Mouse (Mus musculus) limb, embryonic 10.5 days (tissue): ENCODE data around the gene Slc7a10. TPM values are rescaled to one million over a fixed set of nuclear protein-coding genes. Genes with fewer than 3 reads are reported as not detected.

Experiments used
- DNase-seq: peaks from one replicate; pipeline ENCODE4 v3.0.0-alpha.2; 2017; ENCODE audit warnings: low spot score
- H3K27ac ChIP-seq: fragments of 300-500 bp; sonication (generic); 2 replicates; pipeline ENCODE4 v1.5.1; 2016; ENCODE audit warnings: mild to moderate bottlenecking
- H3K27me3 ChIP-seq: fragments of 300-500 bp; sonication (generic); 2 replicates; pipeline ENCODE4 v1.6.1; 2016; ENCODE audit warnings: low read depth, mild to moderate bottlenecking; ENCODE audit not compliant: poor library complexity, severe bottlenecking
- H3K36me3 ChIP-seq: fragments of 300-500 bp; sonication (generic); 2 replicates; pipeline ENCODE4 v1.6.1; 2016; ENCODE audit warnings: mild to moderate bottlenecking, moderate library complexity
- H3K4me1 ChIP-seq: fragments of 300-500 bp; sonication (generic); 2 replicates; pipeline ENCODE4 v1.6.1; 2016
- H3K4me3 ChIP-seq: fragments of 300-500 bp; sonication (generic); 2 replicates; pipeline ENCODE4 v1.5.1; 2016; ENCODE audit warnings: mild to moderate bottlenecking, moderate library complexity
- H3K9me3 ChIP-seq: fragments of 300-500 bp; sonication (generic); replicated peaks from 2 replicates; pipeline ENCODE4 v1.6.1; 2016; ENCODE audit warnings: mild to moderate bottlenecking
- WGBS: fragments of 180-500 bp; shearing (Covaris S2); methylation state at CpG from one replicate; pipeline ENCODE4 v1.1.7; 2016; 5-methylcytosine and 5-hydroxymethylcytosine counted together
- polyA plus RNA-seq: library from polyadenylated mRNA; unstranded; fragments of >200 nt; fragmentation: Nextera tagmentation; extraction: Ambion mirVana; gene quantifications from 2 replicates; pipeline ENCODE4 v1.2.1, GENCODE M21; 2016

Gene Slc7a10
- polyA plus RNA-seq, 1 experiment from 2014 or later: 0.31 TPM

- Histone ChIP-seq H3K4me3 (peak overlapping the region; percentile 50), H3K36me3 (no peaks in the 10 kb centered on the region), H3K27me3 (peaks cover 65% of the 10 kb centered on the region), H3K4me1 (peaks cover 26% of the 10 kb centered on the region), H3K9me3 (no peaks in the 10 kb centered on the region), H3K27ac (peak overlapping the region; percentile 37)
- WGBS: 2% methylated on average over 54 of the region's 54 CpGs
- peak; percentile 65 for DNase-seq
These were observed 1.1 kb upstream of the Slc7a10 start for GRCm38 (mm10) chr7:35184833-35185724.

DNA sequence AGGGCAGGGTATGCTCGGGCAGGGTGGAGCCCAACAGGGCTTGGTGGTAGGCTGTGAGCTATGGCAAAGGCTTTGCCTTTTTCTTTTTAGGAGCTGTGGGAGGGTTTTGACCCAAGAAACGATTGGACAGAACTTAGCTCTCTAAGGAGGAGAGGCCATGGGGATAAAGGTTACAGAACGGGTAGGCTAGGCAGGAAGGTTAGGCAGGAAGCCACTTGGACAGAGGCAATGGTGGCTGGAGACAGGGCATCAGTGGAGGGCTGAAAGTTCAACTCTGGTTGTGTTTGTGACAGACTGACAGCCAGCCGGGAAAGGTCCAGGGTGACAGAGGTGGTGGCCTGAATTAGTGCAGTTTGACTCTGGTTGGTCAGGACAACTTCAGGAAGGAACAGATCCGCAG, 3.5 kb downstream of the Slc7a10 start:
- Histone ChIP-seq H3K27me3 (peaks cover 56% of the 10 kb centered on the region), H3K9me3 (no peaks in the 10 kb centered on the region), H3K4me3 (no peak overlapping the region), H3K4me1 (peaks cover 52% of the 10 kb centered on the region), H3K27ac (no peak overlapping the region), H3K36me3 (no peaks in the 10 kb centered on the region)
- 64% methylated on average over 5 of the region's 5 CpGs for WGBS
- no peak for DNase-seq

DNA sequence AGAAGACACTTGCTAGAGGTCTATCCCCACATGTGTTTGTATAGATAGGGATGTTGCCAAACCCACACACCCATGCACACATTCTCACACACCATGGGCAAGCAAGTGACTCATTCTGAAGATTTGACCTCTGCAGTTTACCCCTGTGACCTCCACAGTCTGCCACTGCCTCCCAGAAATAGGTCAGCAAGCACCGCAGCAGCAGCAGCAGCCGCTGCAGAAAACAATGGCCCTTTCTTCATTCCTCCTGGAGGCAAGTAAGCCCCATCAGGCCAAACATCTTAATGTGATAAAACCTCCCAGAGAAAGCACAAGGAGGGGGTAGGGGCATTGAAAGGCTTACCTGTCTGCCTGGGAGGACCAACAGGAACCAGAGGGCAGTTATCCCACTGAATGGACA, 5.1 kb downstream of the Slc7a10 start:
- H3K27ac ChIP-seq: peak overlapping the region; percentile 30; the same call in 1 of the 2 replicates

DNA sequence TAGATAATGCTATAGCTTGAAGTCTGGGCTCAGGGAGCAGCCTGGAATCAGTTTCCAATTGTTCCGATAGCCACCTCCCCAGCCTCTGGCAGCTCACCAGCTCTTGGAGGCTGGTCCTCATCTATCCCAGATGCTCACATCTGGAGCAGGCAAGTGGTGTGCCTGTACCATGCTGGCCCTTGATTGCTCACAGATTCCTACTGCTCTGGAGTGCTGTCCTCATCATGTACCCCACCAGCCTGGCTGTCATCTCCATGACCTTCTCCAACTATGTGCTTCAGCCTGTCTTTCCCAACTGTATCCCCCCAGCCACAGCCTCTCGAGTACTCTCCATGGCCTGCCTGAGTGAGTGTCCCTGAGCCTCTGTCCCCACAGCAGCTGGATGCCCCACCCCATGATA, 10.8 kb downstream of the Slc7a10 start:
- H3K4me3 ChIP-seq: no peak overlapping the region
- H3K9me3 ChIP-seq: no peaks in the 10 kb centered on the region
- no peak for DNase-seq
- no peak overlapping the region for H3K27ac ChIP-seq
- WGBS: 72% methylated on average over 2 of the region's 2 CpGs
- H3K4me1 ChIP-seq: peaks cover 8% of the 10 kb centered on the region; the same call in 1 of the 2 replicates
- peaks cover 34% of the 10 kb centered on the region for H3K36me3 ChIP-seq
- 0 out of 2 replicates have a peak, but pooled peaks cover 3% of the 10 kb centered on the region for H3K27me3 ChIP-seq

More for the DNA sequence above, 5.1 kb downstream of the Slc7a10 start:
- H3K4me3 ChIP-seq: no peak overlapping the region
- H3K9me3 ChIP-seq: no peaks in the 10 kb centered on the region
- DNase-seq: no peak
- no peaks in the 10 kb centered on the region for H3K36me3 ChIP-seq
- 35% methylated on average over 2 of the region's 2 CpGs for WGBS
- peaks cover 40% of the 10 kb centered on the region for H3K27me3 ChIP-seq
- H3K4me1 ChIP-seq: peaks cover 36% of the 10 kb centered on the region

DNA sequence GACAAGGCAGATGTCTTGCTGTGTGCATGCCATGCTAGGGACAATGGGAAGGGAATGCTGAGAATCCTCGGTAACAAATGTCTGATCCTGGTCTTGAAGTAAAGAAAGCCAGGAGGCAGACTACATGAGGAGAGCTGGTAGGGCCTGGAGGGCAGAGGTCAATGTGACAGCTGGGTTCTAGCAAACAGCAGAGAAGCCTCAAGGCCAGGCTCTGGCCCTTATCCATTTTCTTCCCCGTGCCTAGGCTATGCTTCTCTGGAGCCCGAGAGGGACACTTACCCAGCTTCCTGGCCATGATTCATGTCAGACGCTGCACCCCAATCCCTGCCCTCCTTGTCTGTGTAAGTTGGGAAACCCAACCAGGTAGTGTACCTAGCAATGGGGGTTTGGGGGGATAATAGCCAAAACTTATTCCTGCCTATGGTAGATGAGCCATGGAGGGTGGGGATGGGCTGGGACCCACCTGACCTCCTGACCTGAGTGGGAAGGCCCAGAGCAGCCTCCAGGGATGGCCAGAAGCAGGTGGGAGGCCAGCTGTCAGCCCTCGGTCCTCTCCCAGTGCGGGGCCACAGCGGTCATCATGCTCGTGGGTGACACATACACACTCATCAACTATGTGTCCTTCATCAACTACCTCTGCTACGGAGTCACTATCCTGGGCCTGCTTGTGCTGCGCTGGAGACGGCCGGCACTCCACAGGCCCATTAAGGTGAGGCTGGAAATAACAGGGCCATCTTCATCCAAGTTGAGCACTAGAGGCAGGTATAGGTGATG, 13.0 kb downstream of the Slc7a10 start:
- DNase-seq: no peak
- Histone ChIP-seq H3K4me1 (no peaks in the 10 kb centered on the region), H3K27me3 (no peaks in the 10 kb centered on the region), H3K27ac (no peak overlapping the region), H3K36me3 (peaks cover 55% of the 10 kb centered on the region), H3K4me3 (no peak overlapping the region), H3K9me3 (no peaks in the 10 kb centered on the region)
- WGBS: 92% methylated on average over 12 of the region's 12 CpGs

DNA sequence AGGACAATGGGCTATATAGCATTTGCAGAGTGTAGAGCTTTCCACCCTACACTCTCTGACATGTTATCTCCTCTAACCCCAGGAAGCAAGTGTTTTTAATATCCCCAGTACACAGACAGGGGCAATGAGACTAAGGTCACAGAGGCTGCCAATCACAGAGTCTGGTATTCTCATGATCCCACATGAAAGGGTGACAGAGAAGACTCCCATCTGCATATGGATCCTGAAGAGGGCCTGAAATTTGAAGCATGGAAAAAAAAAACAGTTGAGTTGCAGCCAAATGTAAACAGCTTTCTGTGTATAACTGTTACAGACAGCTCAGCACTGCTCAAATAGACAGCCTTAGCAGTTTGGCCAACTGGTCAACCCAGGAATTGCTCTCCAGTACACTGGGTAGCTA, 13.6 kb downstream of the Slc7a10 start:
- Histone ChIP-seq H3K27ac (no peak overlapping the region), H3K9me3 (no peaks in the 10 kb centered on the region), H3K4me1 (no peaks in the 10 kb centered on the region), H3K4me3 (no peak overlapping the region), H3K36me3 (peaks cover 61% of the 10 kb centered on the region), H3K27me3 (no peaks in the 10 kb centered on the region)
- no peak for DNase-seq

GRCm38 (mm10) chr7:35211791-35212190, 25.6 kb downstream of the Slc7a10 start:
- H3K4me1 ChIP-seq: peaks cover 22% of the 10 kb centered on the region
- no peak overlapping the region for H3K27ac ChIP-seq
- DNase-seq: no peak
- no peaks in the 10 kb centered on the region for H3K27me3 ChIP-seq
- H3K4me3 ChIP-seq: no peak overlapping the region
- H3K9me3 ChIP-seq: no peaks in the 10 kb centered on the region; the same call in 1 of the 2 replicates
- H3K36me3 ChIP-seq: peaks cover 55% of the 10 kb centered on the region
- 93% methylated on average over 4 of the region's 4 CpGs for WGBS

- H3K27ac ChIP-seq: peak overlapping the region; percentile 91
- peaks cover 22% of the 10 kb centered on the region for H3K4me1 ChIP-seq
- H3K4me3 ChIP-seq: peak overlapping the region; percentile 85
- H3K9me3 ChIP-seq: no peaks in the 10 kb centered on the region; the same call in 1 of the 2 replicates
- 7% methylated on average over 79 of the region's 79 CpGs for WGBS
- peak; percentile 68 for DNase-seq
- H3K27me3 ChIP-seq: no peaks in the 10 kb centered on the region; the same call in 1 of the 2 replicates
- H3K36me3 ChIP-seq: peaks cover 29% of the 10 kb centered on the region
These were observed 28.4 kb downstream of the Slc7a10 start for GRCm38 (mm10) chr7:35214442-35215222.

DNA sequence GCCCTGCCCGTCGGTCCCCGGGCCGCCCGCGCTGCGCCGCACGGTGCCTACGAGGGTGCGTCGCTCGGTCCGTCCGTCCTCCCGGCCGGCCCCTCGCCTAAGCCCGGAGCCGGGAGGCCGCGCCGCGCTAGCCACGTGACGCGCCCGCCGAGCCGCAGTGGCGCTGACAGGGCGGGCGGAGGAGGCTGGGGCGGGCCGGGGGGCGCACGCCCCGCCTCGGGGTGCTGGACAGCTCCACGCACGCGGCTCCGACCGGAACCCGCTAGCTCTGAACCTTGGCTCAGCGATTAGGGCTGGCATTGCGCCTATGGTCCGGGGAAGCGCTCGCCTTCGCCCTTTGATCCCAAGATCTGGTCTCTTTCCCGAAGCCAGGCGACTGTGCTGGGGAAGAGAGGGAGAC, 29.0 kb downstream of the Slc7a10 start, which contains the start of gene Lrp3:
Gene Lrp3, minus strand, starts transcription at position 274 of the 400 bp plus-strand sequence.
- Histone ChIP-seq H3K4me3 (peak within 1 kb of the TSS; percentile 85), H3K4me1 (peaks cover 22% of the 10 kb centered on the region), H3K27ac (peak within 1 kb of the TSS; percentile 91), H3K36me3 (peaks cover 23% of the 10 kb centered on the region), H3K27me3 (no peaks in the 10 kb centered on the region; the same call in 1 of the 2 replicates), H3K9me3 (no peaks in the 10 kb centered on the region; the same call in 1 of the 2 replicates)
- peak; percentile 85 for DNase-seq
- under 1% methylated on average over 53 of the region's 53 CpGs for WGBS

- no peak for DNase-seq
- Histone ChIP-seq H3K27ac (peak overlapping the region; percentile 91), H3K27me3 (no peaks in the 10 kb centered on the region; the same call in 1 of the 2 replicates), H3K4me3 (peak overlapping the region; percentile 85), H3K36me3 (peaks cover 18% of the 10 kb centered on the region), H3K9me3 (no peaks in the 10 kb centered on the region; the same call in 1 of the 2 replicates), H3K4me1 (peaks cover 22% of the 10 kb centered on the region)
- 46% methylated on average over 5 of the region's 5 CpGs for WGBS
These were observed 29.5 kb downstream of the Slc7a10 start for GRCm38 (mm10) chr7:35215731-35216130.

GRCm38 (mm10) chr7:35220694-35221365, 34.6 kb downstream of the Slc7a10 start:
- no peak overlapping the region for H3K4me3 ChIP-seq
- H3K4me1 ChIP-seq: no peaks in the 10 kb centered on the region
- no peak overlapping the region for H3K27ac ChIP-seq
- WGBS: 73% methylated on average over 9 of the region's 9 CpGs
- H3K36me3 ChIP-seq: no peaks in the 10 kb centered on the region
- no peaks in the 10 kb centered on the region for H3K9me3 ChIP-seq
- no peaks in the 10 kb centered on the region; the same call in 1 of the 2 replicates for H3K27me3 ChIP-seq
- no peak for DNase-seq

GRCm38 (mm10) chr7:35230333-35230732, 44.1 kb downstream of the Slc7a10 start:
- H3K27me3 ChIP-seq: no peaks in the 10 kb centered on the region
- no peaks in the 10 kb centered on the region for H3K9me3 ChIP-seq
- WGBS: 77% methylated on average over 3 of the region's 3 CpGs
- peaks cover 11% of the 10 kb centered on the region for H3K4me1 ChIP-seq
- H3K4me3 ChIP-seq: no peak overlapping the region
- H3K36me3 ChIP-seq: no peaks in the 10 kb centered on the region
- DNase-seq: peak; percentile 47
- no peak overlapping the region for H3K27ac ChIP-seq
